Mouse (Mus musculus): ENCODE data around the gene Ldb3.

- no peak for TF ChIP-seq CTCF (IDR thresholded peaks at IDR 0.05; ENCODE audit: control insufficient read depth, insufficient read depth, low read length)
- TF ChIP-seq POLR2A (IDR thresholded peaks at IDR 0.05; ENCODE audit: borderline replicate concordance, control insufficient read depth, low read depth, low read length) = no peak
Measured at GRCm38 (mm10) chr14:34508842-34509439, 79.5 kb downstream of the Ldb3 start.

Data from bone marrow, adult 2 months (tissue).